Mouse (Mus musculus): ENCODE measurements around the gene Hivep3. TPM values are rescaled to one million over a fixed set of nuclear protein-coding genes. Genes with fewer than 3 reads are reported as not detected.

The Hivep3 gene
- total and polyA plus RNA-seq, 3 experiments = 14.4 to 32.3 (median 21.2) TPM

DNA sequence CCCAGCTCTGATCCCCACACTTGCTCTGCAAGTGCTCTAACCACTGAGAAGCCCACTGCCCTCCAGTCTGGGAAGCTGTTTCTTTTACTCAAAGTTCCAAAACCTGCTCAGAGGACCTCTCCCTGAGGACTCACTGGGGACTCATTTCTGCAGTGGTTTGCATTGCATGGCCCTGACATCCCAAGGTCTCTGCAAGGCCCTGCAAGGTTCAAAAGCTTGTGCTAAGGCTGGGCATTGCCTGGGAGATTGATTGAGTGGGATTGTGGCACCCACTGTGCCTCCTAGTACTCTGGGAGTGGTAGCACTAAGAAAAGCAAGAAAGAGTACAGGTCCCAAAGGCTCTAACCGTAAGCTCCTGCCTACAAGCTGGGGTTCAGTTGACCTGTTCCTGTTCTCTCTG, 279.3 kb downstream of the Hivep3 start:
- H3K4me3 ChIP-seq (replicated peaks in 1 of 3; ENCODE audit: low read depth in 2 of 3, low read length in 2 of 3, poor library complexity in 1 of 3) = no peak overlapping the region
- no peak for DNase-seq (ENCODE audit: extremely low read depth)
- TF ChIP-seq MAFK (IDR thresholded peaks at IDR 0.05; ENCODE audit: insufficient replicate concordance, low read length) = no peak
- no peak for TF ChIP-seq JUN (IDR thresholded peaks at IDR 0.05; ENCODE audit: insufficient read depth, low read depth, low read length)
- TF ChIP-seq CHD1 (IDR thresholded peaks at IDR 0.05; ENCODE audit: low read depth, low read length) = no peak
- no peak for TF ChIP-seq MXI1 (IDR thresholded peaks at IDR 0.05; ENCODE audit: low read depth, low read length)
- dilution Hi-C loops (cut with MboI; ENCODE audit: extremely low pct_ligation_motif_present, extremely low pct_unique_long_range_greater_than_20kb, low sequenced_read_pairs) (no loop called here), in situ Hi-C loops (cut with MboI; ENCODE audit: low pct_ligation_motif_present, low pct_unique_long_range_greater_than_20kb, low sequenced_read_pairs) (no loop called here)
- H3K4me2 ChIP-seq (ENCODE audit: insufficient read depth, low read depth, poor library complexity, severe bottlenecking) = no peak overlapping the region
- no peaks in the 10 kb centered on the region for H3K36me3 ChIP-seq (replicated peaks in 1 of 2; ENCODE audit: control insufficient read depth in 1 of 2, insufficient read depth in 1 of 2, low read length in 1 of 2)
- peaks cover 47 to 92% of the 10 kb centered on the region in 2 experiments for H3K4me1 ChIP-seq (ENCODE audit: control insufficient read depth in 1 of 2, insufficient read depth in 2 of 2)
- H3K27ac ChIP-seq (ENCODE audit: insufficient read depth, low read depth) = no peak overlapping the region
- H3K79me2 ChIP-seq (replicated peaks; ENCODE audit: control insufficient read depth, extremely low read depth, insufficient read depth, poor library complexity, severe bottlenecking) = no peaks in the 10 kb centered on the region
- no peaks in the 10 kb centered on the region for H3K27me3 ChIP-seq (replicated peaks)
- H3K9me3 ChIP-seq (replicated peaks; ENCODE audit: low read length) = no peaks in the 10 kb centered on the region
- H3K9ac ChIP-seq (ENCODE audit: insufficient read depth, low read depth) = no peak overlapping the region

DNA sequence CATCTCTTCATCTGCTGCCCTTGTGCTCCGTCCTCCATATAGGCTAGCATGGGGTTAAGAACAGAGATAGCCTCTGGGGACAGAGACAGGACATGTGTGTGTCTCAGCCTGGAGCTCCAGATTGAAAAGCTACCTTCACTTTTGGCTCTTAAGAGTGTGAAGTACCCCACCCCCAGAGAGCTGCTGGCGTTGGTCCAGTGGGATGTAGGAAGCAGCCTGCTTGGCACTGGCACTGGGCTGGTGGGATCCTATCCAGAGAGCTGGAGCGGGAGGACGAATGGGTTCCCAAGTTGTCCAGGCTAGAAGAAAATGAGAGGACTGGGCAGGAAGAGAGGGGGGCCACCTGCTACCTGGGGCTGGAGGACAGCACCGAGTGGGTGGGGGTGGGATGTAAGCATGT, 284.8 kb downstream of the Hivep3 start:
- dilution Hi-C loops (cut with MboI; ENCODE audit: extremely low pct_ligation_motif_present, extremely low pct_unique_long_range_greater_than_20kb, low sequenced_read_pairs) (no loop called here), in situ Hi-C loops (cut with MboI; ENCODE audit: low pct_ligation_motif_present, low pct_unique_long_range_greater_than_20kb, low sequenced_read_pairs) (no loop called here)
- Histone ChIP-seq H3K9me3 (replicated peaks; ENCODE audit: low read length) (no peaks in the 10 kb centered on the region), H3K36me3 (replicated peaks in 1 of 2; ENCODE audit: control insufficient read depth in 1 of 2, insufficient read depth in 1 of 2, low read length in 1 of 2) (no peaks in the 10 kb centered on the region), H3K4me3 (replicated peaks in 1 of 3; ENCODE audit: low read depth in 2 of 3, low read length in 2 of 3, poor library complexity in 1 of 3) (no peak overlapping the region), H3K27me3 (replicated peaks) (no peaks in the 10 kb centered on the region), H3K79me2 (replicated peaks; ENCODE audit: control insufficient read depth, extremely low read depth, insufficient read depth, poor library complexity, severe bottlenecking) (no peaks in the 10 kb centered on the region), H3K27ac (ENCODE audit: insufficient read depth, low read depth) (no peak overlapping the region), H3K9ac (ENCODE audit: insufficient read depth, low read depth) (no peak overlapping the region), H3K4me1 (ENCODE audit: control insufficient read depth in 1 of 2, insufficient read depth in 2 of 2) (peaks cover 49 to 91% of the 10 kb centered on the region in 2 experiments), H3K4me2 (ENCODE audit: insufficient read depth, low read depth, poor library complexity, severe bottlenecking) (no peak overlapping the region)
- DNase-seq (ENCODE audit: extremely low read depth) = no peak
- TF ChIP-seq ZNF384 (IDR thresholded peaks at IDR 0.05; ENCODE audit: low read depth, low read length) (no peak), HCFC1 (IDR thresholded peaks at IDR 0.05; ENCODE audit: low read depth, low read length) (no peak), JUND (conservative IDR thresholded peaks at IDR 0.05; ENCODE audit: low read depth, low read length) (no peak), GABPA (IDR thresholded peaks at IDR 0.05; ENCODE audit: insufficient replicate concordance, low read depth, low read length) (no peak), MYC (IDR thresholded peaks at IDR 0.05; ENCODE audit: low read depth, low read length) (no peak), ETS1 (conservative IDR thresholded peaks at IDR 0.05; ENCODE audit: low read depth, low read length) (no peak), ZC3H11A (IDR thresholded peaks at IDR 0.05; ENCODE audit: low read depth, low read length) (no peak), EP300 (IDR thresholded peaks at IDR 0.05; ENCODE audit: low read length) (no peak), ELF1 (IDR thresholded peaks at IDR 0.05; ENCODE audit: low read depth, low read length) (no peak), RAD21 (IDR thresholded peaks at IDR 0.05; ENCODE audit: low read depth, low read length) (no peak)

GRCm38 (mm10) chr4:120022392-120022791, 288.8 kb downstream of the Hivep3 start:
- DNase-seq (ENCODE audit: extremely low read depth) = peak; percentile 49
- in situ Hi-C loops (cut with MboI; ENCODE audit: low pct_ligation_motif_present, low pct_unique_long_range_greater_than_20kb, low sequenced_read_pairs) = no loop called here
- no peaks in the 10 kb centered on the region; the same call in 1 of the 2 replicates for H3K79me2 ChIP-seq (replicated peaks; ENCODE audit: control insufficient read depth, extremely low read depth, insufficient read depth, poor library complexity, severe bottlenecking)
- no peaks in the 10 kb centered on the region for H3K27me3 ChIP-seq (replicated peaks)
- no peaks in the 10 kb centered on the region for H3K9me3 ChIP-seq (replicated peaks; ENCODE audit: low read length)
- H3K27ac ChIP-seq (ENCODE audit: insufficient read depth, low read depth) = 0 out of 2 replicates have a peak overlapping the region, but pooled peaks have one; percentile 22
- H3K4me3 ChIP-seq (replicated peaks in 1 of 3; ENCODE audit: low read depth in 2 of 3, low read length in 2 of 3, poor library complexity in 1 of 3) = no peak overlapping the region
- H3K9ac ChIP-seq (ENCODE audit: insufficient read depth, low read depth) = no peak overlapping the region
- H3K36me3 ChIP-seq (replicated peaks in 1 of 2; ENCODE audit: control insufficient read depth in 1 of 2, insufficient read depth in 1 of 2, low read length in 1 of 2) = no peaks in the 10 kb centered on the region
- H3K4me1 ChIP-seq (ENCODE audit: control insufficient read depth in 1 of 2, insufficient read depth in 2 of 2) = peaks cover 66 to 99% of the 10 kb centered on the region in 2 experiments
- H3K4me2 ChIP-seq (ENCODE audit: insufficient read depth, low read depth, poor library complexity, severe bottlenecking) = no peak overlapping the region
- dilution Hi-C loops (cut with MboI; ENCODE audit: extremely low pct_ligation_motif_present, extremely low pct_unique_long_range_greater_than_20kb, low sequenced_read_pairs) = no loop called here
- TF ChIP-seq MEF2A (IDR thresholded peaks at IDR 0.05; ENCODE audit: borderline replicate concordance, low read depth, low read length) (peak; percentile 63), RAD21 (IDR thresholded peaks at IDR 0.05; ENCODE audit: low read depth, low read length) (no peak; the same call in 1 of the 2 replicates), ETS1 (conservative IDR thresholded peaks at IDR 0.05; ENCODE audit: low read depth, low read length) (peak; percentile 97), RCOR1 (conservative IDR thresholded peaks at IDR 0.05; ENCODE audit: low read depth, low read length) (peak; percentile 67), CHD2 (IDR thresholded peaks at IDR 0.05; ENCODE audit: low read length) (peak; percentile 77), UBTF (IDR thresholded peaks at IDR 0.05; ENCODE audit: low read depth, low read length) (0 out of 2 replicates have a peak, but pooled peaks have one; percentile 38), KAT2A (IDR thresholded peaks at IDR 0.05; ENCODE audit: insufficient replicate concordance, low read length) (no peak), TCF12 (IDR thresholded peaks at IDR 0.05; ENCODE audit: low read depth, low read length) (peak; percentile 97), NELFE (IDR thresholded peaks at IDR 0.05; ENCODE audit: low read depth, low read length) (no peak), ZKSCAN1 (IDR thresholded peaks at IDR 0.05; ENCODE audit: borderline replicate concordance, low read depth, low read length) (no peak), IRF4 (IDR thresholded peaks at IDR 0.05; ENCODE audit: low read depth, low read length) (peak; percentile 81), EP300 (IDR thresholded peaks at IDR 0.05; ENCODE audit: low read length) (peak; percentile 92), E2F4 (IDR thresholded peaks at IDR 0.05; ENCODE audit: insufficient replicate concordance, low read depth, low read length) (no peak), ZMIZ1 (IDR thresholded peaks at IDR 0.05; ENCODE audit: low read depth, low read length) (peak; percentile 37), JUN (IDR thresholded peaks at IDR 0.05; ENCODE audit: insufficient read depth, low read depth, low read length) (no peak), MXI1 (IDR thresholded peaks at IDR 0.05; ENCODE audit: low read depth, low read length) (no peak; the same call in 1 of the 2 replicates)
